Mouse (Mus musculus) ovary, postnatal 10 days (tissue): ENCODE measurements at regions not wholly inside any gene's neighbourhood (a gene's known extent, or its start where the extent isn't known, plus 50 kb on each side); places are given as distances from the start of the nearest gene placed in this dataset.
A peak's percentile ranks its signal among the peaks of the same experiment; 100 is the strongest.

Experiments
- DNase-seq: peaks from one replicate; pipeline ENCODE4 v3.0.0; 2022; ENCODE audit warnings: low spot score

DNA sequence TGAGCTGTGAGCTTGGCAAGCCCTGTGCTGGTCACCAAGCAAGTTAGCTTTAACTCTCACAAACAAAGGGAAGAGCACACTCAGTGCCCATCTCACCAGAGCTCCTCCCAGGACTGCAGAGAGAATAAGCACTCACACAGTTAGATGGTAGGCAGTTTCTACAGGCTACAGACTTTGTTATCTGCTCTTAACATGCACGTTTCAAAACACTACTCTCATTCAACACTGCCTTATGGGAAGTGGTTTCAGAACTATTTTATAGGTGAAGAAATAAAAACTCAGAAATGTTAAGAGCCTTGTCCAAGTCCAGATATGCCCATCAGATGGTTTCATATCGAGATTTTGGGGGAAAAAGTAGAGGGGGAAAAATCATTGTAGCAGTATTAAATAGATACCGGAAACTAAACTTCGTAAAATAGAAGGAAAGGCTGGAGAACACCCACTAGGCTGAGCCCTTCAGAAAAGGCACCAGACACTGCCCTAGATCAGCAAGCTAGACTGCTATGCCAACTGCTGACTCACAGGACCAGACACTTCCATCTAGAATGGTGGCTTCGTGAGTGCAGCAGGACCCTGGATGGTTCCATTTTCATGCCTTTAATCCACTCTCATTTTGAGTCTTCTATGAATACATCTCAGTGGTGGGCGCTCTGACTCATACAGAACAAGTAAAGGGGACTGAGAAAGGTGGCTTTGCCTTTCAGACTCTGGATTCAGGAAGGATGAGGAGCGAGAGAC lies 51.3 kb upstream of the Serbp1 start:
- no peak for DNase-seq

DNA sequence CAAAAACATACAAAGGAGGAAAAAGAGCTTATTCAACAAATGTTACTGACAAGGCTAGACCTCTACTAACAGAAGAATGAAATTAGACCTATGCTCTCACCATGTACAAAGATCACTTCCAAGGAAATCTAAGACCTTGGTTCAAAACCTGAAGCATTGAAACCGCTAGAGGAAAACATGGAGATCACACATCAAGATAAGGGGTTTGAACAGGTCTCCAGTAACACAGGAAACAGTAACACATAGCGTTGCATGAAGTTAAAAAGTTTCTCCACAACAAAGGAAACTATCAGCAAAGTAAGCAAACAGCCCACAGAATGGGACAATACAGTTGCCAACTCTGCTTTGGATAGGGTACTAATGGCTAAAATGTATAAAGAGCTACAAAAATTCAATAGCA lies 53.3 kb upstream of the Serbp1 start:
- DNase-seq, result no peak

DNA sequence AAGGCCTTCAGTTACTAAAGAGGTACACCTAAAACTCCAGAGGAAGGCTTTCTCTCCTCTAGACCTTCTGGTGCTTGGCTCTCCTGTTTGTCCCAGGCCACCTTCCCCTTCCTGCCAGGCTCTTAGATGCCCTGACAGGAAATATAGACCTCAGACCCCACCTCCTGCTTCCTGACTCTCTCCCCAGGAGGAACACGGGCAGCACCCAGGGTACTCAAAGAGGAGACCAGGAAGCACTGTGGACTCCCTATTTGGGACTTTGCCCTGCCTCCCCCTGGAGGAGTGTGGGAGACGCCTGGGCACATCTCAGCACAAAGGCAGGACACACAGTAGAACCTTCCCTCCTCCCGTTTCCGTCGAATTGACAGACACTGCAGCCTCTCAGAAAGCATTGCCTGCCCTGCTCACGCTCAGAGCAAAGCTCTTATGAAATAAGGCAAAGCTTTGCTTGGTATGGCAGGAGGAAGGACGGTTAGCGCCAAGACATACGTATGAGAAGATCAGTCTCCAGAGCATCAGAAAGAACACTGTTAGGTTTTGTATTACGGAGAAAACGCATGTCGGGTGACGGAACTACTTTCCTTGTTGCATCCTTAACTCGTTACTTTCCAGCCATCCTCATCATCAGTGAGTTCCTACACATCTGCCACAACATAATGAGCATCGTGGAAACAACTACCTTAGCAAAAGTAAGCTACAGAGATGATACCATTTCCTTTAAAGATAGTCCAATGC lies 54.3 kb upstream of the Serbp1 start:
- no peak for DNase-seq

DNA sequence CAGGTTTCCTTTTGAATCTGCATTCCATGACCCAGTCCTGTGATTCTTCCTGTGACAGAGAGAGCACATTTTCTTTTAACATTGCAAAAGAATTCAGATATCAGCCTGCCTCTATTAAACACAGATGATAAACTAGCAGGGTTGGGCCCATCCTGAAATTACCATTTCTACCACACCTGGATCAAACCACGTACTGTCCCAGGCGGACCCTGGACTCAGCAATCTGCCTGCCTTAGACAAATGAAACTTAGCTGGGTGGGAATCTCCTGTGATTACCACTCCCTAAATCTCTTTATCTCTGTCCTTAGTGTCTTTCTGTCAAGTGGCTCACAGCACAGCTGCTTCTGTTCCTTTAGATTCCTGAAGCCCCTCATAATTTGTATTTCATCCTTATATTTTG lies 55.5 kb upstream of the Serbp1 start:
- DNase-seq, result no peak

DNA sequence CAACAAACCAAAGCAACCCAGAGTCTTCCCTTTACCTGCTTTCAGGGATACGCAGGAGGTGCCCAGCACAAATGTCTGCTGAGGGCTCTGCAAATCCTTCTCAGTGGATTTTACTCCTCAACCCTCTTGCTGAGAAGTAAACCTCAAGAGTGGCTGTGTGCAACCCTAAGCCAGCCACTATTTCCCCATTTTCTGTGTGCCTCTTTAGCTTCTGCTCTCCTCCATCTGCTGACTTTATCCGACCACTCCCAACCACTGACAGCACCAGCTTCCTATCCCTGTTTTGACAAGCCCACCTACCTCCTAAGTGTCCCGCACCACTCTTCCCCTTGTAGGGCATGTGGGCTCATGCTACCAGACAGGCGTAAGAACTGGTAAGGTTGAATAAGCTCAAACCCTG lies 56.5 kb upstream of the Serbp1 start:
- no peak for DNase-seq

DNA sequence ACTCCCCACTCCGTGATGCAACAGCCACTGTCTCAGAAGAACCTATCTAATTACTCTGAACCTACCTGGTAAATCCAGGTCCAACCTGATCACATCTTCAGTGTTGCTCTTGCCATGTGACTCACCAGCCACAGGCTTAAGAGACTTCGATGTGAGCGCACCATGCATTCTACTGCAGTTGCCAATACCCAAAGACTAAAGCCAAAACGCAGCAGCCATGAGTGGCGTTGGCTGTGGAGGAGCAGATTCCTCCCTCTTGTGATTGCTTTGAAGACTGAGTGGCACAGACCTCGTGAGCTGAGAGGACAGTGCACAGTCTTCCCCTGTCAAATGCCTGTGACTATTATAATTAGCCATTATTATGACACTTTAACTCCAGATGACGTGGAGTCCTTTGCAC lies 58.6 kb upstream of the Serbp1 start:
- no peak for DNase-seq

DNA sequence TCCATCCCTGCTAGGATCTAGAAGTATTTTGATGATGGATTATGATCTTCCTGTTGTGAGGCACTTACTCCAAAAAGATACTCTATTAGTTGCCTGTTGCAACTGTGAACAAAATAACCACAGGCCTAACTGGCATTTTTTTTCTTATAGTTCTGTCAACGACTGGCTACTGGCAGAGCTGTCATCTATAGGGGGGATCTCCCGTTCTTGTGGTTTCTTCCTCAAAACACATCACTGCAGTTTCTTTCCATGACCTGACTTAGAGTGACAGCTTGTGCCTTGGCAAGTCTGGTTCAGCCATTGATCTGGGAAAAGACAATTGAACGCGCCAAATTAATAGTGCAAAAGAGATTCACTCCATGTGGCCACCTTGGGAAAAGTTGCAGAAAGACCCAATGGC lies 59.4 kb upstream of the Serbp1 start:
- no peak for DNase-seq

DNA sequence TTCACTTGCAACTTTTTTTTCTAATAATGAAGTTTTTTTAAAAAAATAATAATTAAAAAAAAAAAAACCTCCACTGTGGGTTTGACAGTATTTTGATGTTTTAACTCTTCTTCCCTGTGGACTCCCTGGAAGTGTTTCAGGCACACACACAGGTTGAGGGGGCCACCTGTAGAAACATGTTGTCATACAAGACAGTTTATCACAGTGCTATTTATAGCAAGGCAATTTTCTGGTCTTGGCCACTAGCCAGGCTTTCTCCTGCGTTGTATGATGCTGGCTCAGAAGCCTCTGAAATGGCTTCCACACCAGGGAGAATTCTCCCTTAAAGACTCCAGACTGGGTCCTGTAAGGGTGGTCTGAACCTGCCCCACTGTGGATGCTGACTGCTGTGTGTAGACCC lies 59.9 kb upstream of the Serbp1 start:
- DNase-seq, result no peak

DNA sequence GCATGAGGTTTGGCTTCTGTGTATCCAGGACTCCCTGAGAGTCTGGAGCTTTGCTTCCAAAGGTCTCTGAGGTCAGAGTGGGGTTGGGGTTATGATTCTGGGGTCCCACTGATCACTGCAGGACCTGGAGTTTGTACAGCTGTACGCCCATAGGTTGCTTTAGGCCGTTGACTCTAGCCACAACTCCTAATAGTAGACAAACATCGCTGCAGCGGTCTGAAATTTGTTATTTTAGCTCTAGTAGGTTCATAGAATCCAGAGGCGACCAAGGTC lies 67.4 kb upstream of the Serbp1 start:
- DNase-seq, result no peak

DNA sequence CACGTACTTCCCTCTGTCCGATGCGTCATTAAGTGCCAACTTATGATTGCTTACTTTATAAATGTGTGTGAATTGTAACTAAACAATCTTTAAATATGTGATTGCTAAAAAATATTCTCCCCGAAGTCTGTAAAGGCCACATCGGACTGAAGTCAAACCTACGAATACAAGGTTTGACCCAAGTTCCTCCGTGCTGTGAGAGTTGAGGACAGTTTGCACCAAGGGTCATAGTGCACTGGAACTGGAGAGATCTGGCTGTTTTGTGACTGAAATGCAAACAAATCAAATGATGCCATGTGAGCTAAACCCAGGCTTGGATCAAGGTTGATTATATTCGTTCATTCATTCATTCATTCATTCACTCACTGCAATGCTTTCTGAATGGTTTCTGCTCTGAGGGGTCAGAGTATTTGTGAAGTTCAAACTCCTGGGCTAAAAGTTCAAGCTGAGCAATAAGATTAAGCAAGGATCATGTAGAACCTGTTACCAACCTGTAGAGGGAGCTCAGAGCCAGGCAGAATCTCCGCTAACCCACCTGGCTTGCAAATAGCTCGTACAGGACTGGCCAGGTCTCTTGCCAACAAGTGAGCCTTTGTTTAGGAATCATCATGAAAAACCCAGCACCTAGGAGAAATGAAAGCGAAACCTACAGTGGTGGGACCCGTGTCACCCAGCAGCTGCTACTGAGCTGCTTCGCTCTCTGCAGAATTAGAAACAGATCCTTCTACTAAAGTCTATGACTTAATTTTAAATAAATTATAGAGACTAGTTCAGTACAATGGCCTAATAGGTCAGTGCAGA lies 67.9 kb upstream of the Serbp1 start:
- DNase-seq, result no peak

DNA sequence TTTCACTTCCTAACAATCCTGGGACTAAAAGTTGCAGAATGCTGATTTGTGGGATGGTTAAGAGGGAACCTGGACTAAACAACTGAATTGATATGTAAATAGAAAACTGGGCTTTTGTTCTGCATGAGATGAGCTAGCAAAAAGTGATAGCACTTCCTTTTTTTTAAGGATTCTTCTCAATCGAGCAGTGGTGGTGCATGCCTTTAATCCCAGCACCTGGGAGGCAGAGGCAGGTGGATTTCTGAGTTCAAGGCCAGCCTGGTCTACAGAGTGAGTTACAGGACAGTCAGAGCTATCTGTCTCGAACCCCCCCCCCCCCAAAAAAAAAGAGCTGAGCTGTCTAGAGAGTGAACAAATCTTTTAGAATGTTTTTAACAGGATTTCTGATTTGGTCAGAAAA lies 69.2 kb upstream of the Serbp1 start:
- no peak for DNase-seq

DNA sequence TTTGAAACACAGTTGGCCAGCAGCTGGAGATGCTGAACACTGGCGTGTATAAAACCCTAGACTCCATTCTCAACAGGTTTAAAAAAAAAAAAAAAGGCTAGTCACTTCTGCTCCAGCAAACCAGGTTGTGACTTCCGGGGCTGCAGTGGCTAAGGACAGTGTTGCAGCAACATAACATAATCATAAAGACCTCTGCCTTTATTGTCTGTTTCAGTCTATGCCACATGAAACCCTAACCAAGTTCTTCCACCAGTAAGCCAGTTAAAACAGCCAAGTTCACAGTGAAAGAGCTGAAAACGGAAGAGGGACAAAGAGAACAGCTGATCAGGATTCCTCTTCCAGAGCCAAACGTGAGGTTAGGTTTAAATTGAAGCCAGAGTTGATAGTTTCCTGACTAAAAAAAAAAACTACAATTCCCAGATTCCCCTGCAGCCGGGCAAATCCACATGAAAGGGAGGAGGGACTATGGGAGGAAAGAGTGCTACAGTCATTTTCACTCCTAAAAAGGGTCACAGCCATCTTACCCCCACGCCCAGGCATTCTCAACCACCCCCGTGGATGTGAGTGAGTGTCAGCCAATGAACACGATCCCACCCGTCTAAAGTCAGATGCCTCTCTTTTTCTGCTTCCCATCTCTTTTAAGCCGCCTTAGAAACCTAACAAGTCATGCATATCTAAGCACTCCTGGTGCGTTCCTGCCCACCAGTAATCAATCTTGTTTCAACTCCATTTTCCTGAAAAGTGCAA lies 69.8 kb upstream of the Serbp1 start:
- peak; percentile 14 for DNase-seq

DNA sequence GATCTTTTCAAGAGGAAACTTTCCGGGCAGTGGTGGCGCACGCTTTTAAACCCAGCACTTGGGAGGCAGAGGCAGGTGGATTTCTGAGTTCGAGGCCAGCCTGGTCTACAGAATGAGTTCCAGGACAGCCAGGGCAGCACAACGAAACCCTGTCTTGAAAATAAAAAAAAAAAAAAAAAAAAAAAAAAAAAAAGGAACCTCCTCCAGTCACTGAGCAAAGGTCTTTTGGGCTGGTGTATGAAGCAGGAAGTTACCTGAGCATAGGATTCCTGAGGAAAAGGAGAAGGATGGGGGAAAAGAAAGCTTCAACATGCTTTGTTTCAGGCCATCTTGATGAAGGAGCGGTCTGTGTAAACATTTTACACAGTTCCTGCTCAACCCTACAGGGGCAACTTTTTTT lies 72.9 kb upstream of the Serbp1 start:
- no peak for DNase-seq

DNA sequence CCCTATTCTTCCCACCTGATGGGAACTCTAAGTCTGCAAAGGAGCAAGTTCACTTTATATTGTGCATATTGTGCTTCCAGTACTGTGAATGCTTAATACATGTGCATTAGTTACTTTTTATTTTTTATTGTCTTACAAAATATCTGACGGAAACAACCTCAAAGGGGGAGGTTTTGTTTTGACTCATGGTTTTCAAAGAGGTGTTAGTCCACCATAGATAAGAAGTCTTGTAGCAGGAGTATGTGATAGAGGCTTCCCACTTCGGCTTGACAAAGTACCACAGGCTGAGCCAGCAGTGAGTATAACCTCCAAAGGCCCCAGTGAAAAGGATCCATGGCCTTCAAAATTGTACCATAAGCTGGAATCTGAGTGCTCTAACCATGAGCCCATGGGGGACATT lies 74.0 kb upstream of the Serbp1 start:
- DNase-seq, result no peak

DNA sequence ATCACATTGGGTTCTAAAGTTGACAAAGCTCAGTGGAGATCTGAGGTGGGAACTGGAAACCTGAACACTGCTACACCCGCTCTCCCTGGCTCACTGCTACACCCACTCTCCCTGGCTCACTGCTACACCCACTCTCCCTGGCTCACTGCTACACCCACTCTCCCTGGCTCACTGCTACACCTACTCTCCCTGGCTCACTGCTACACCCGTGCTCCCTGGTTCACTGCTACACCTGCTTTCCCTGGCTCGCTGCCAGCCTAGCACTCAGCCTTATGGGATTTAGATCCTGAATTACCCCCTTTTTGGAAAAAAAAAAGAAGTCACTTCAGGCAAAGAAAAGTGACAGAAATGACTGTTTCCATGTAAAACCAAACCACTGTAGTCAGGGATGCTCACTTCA lies 75.2 kb upstream of the Serbp1 start:
- no peak for DNase-seq

DNA sequence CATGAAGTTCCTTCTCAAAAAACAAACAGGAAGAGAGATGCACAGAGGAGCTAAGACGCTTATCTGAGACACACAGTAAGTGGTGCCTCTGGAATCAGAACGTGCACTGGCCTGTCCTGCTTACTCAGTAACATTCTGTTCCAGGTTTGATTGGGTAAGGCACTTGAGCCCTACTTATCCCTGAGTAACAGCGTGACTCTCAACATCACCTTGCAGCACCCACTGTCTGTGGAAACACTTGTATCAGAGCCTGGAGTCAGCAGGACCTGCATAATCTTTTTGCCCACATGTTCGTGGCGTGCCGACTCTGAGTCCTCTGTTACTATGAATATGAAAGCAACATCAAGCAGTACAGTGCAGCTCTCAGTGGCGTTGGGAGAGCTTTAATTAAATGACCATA lies 76.4 kb upstream of the Serbp1 start:
- DNase-seq, result no peak

DNA sequence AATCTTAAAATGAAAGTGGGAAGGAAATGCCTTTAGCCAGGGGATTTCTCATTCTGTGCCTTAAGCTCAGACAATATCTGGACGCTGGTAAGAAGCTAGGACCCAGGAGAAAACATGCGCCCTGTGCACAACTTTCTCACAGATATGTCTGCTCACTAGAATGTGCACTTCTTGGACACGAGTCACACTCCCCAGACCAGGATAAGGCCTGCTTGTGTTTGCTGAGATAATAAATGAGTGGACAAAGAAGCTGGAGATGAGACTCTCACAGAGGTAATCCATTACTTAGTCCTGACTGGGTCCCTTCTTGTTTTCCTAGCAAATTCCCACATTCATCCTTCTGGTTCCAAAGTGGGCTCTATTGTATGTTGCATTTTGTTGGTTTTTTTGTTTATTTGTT lies 77.4 kb upstream of the Serbp1 start:
- DNase-seq, result no peak

DNA sequence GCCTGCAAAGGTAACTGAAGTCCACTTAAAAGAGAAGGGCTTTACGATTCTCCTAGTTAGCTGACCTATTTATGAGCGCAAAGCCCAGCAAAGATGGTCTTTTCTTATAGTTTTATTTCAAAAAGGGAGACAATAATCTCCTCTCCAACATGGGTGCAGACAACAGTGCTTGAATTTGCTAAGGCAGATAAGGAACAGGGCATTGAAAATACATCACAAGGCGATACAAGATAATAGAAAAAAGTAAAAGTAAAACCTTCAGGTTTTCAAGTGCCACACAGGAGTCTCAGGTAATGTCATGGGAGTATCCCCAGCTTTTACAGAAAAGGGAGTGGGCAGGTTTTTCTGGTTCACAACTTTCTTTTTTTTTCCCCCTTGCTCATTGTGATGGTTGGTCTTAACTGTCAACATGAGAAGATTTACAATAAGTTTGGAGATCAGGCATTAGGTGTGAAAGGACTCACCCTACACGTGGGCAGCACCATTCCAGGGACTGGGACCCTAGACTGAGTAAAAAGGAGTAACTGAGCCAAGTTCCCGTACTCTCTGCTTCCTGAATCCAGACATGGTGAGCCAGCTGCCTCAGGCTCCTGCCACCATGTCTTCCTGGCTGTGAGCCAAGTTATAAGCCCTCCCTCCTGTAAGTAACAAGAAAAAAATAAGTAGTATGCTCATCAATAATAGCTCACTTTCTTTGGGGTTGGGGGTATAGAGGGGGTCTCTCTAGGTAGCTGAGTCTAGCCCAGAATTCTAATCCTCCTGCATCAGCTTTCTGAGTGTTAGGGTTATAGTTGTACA lies 78.1 kb upstream of the Serbp1 start:
- DNase-seq, result no peak

DNA sequence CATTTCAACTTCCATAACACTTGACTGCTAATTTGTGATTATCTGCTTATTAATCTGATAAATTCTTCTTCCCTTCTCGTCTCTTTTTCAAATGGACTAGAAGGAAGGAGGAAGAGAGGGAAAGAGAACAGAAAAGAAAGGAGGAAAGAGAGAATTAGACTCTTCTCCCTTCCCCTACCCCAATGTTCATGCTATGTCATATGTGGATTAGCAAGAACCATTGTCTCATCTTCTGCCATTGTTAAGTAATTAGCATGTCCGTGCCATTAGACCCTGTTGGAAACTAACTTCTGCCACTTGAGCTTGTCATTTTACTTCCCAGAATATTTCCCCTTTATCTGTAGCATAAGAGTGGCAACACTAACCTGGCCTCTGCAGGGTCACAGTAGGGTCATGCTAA lies 78.8 kb upstream of the Serbp1 start:
- DNase-seq, result no peak

DNA sequence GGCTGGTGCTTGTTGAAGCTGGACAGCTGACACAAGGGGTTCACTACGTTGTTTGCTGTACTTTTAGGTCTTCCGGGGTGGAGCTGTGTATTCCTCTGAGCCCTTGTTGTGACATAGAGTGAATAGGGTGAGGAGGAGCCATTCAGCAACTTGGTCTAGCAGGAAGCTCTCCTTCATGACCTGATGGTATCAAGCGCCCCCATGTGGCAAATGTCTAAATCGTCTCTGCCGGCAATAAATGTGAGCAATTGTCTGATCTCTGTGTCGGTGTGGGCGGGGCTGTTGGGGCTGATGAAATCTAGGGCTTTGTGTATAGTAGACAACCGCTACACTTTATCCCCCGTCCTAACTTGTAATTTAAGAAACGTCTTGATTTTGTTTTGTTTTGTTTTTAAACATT lies 79.2 kb upstream of the Serbp1 start:
- peak; percentile 56 for DNase-seq

DNA sequence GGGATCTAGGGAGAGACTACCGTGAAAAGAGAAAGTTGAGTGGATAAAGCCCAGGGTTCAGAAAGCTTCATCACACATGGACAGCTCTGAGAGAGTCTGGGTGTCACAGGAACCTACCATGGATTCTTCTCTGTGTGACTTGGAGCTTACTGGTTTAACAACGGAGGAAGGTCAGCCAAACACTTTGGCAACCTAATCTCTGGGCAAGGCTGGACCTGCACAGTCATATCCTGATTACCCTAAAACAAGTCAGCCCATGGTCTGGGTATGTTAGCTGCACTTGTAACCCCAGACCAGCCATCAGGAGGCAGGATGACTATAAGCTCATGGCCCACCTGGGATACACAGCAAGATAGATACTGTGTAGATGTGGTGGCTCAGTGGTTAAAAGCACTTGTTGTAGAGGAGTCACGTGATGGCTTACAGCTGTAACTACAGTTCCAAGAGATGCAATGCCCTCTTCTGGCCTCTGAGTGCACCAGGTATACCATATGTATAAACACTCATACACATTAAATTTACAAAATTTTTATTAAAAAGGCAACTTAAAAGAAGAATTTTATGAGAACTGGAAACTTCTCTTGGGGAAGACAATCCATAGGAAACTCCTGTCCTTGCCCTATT lies 85.0 kb upstream of the Serbp1 start:
- DNase-seq, result no peak
